Mouse (Mus musculus) stomach, postnatal 0 days (tissue): ENCODE results near the gene 1700037H04Rik. TPM values are rescaled to one million over a fixed set of nuclear protein-coding genes. Genes with fewer than 3 reads are reported as not detected.

ENCODE experiments used
- ATAC-seq: fragments of 200-750 bp; cut with Nextera tagmentation; 2 replicates; pipeline ENCODE4 v1.8.0; 2017; ENCODE audit not compliant: low FRiP score, low TSS enrichment
- DNase-seq: peaks from one replicate; pipeline ENCODE4 v3.0.0-alpha.2; 2016; ENCODE audit warnings: low spot score
- H3K27ac ChIP-seq: fragments of 300-500 bp; sonication (generic); replicated peaks from 2 replicates; pipeline ENCODE4 v1.5.1; 2014; ENCODE audit warnings: mild to moderate bottlenecking, control low read depth
- H3K27me3 ChIP-seq: fragments of 300-500 bp; sonication (generic); 2 replicates; pipeline ENCODE4 v1.6.1; 2014; ENCODE audit warnings: low read length; ENCODE audit not compliant: control insufficient read depth, insufficient read depth
- H3K36me3 ChIP-seq: fragments of 300-500 bp; sonication (generic); 2 replicates; pipeline ENCODE4 v1.6.1; 2014; ENCODE audit warnings: low read length, mixed read lengths; ENCODE audit not compliant: control insufficient read depth, insufficient read depth
- H3K4me1 ChIP-seq: fragments of 300-500 bp; sonication (generic); replicated peaks from 2 replicates; pipeline ENCODE4 v1.6.1; 2014; ENCODE audit warnings: antibody characterized with exemption; ENCODE audit not compliant: control insufficient read depth, insufficient read depth
- H3K4me2 ChIP-seq: fragments of 300-500 bp; sonication (generic); replicated peaks from 2 replicates; pipeline ENCODE4 v1.6.1; 2014; ENCODE audit warnings: low read depth, mild to moderate bottlenecking, control low read depth, moderate library complexity
- H3K4me3 ChIP-seq: fragments of 300-500 bp; sonication (generic); 2 replicates; pipeline ENCODE4 v1.5.1; 2014; ENCODE audit warnings: low read depth, low read length, control low read depth
- H3K9ac ChIP-seq: fragments of 300-500 bp; sonication (generic); 2 replicates; pipeline ENCODE4 v1.6.1; 2014; ENCODE audit warnings: mild to moderate bottlenecking, low read length, control low read depth, mixed read lengths
- H3K9me3 ChIP-seq: fragments of 300-500 bp; sonication (generic); 2 replicates; pipeline ENCODE4 v1.6.1; 2016; ENCODE audit warnings: low read length; ENCODE audit not compliant: control insufficient read depth
- CTCF ChIP-seq: IDR thresholded peaks from 2 replicates; pipeline ENCODE4 v1.5.1; 2016; ENCODE audit warnings: antibody characterized with exemption, low read depth, mild to moderate bottlenecking, moderate library complexity
- EP300 ChIP-seq: optimal IDR thresholded peaks from 2 replicates; pipeline ENCODE3; 2016; ENCODE audit warnings: antibody characterized with exemption
- WGBS: fragments of 180-500 bp; shearing (Covaris S2); extraction: QIAGEN DNeasy Blood & Tissue Kit; methylation state at CpG from one replicate; pipeline ENCODE4 v1.1.7; 2014; 5-methylcytosine and 5-hydroxymethylcytosine counted together
- polyA plus RNA-seq: library from polyadenylated mRNA; unstranded; fragments of >200 nt; fragmentation: Nextera tagmentation; extraction: Ambion mirVana; gene quantifications from 2 replicates; pipeline ENCODE4 v1.2.1, GENCODE M21; 2015

Gene 1700037H04Rik
- polyA plus RNA-seq, 1 experiment from 2014 or later = 42.6 TPM

GRCm38 (mm10) chr2:131177932-131178331 lies 18.1 kb upstream of the 1700037H04Rik start:
- Histone ChIP-seq H3K27ac (peak overlapping the region; percentile 73), H3K9me3 (no peaks in the 10 kb centered on the region), H3K36me3 (no peaks in the 10 kb centered on the region), H3K4me3 (peak overlapping the region; percentile 79), H3K27me3 (no peaks in the 10 kb centered on the region), H3K4me1 (peaks cover 23% of the 10 kb centered on the region), H3K4me2 (peak overlapping the region; percentile 90), H3K9ac (peak overlapping the region; percentile 95)
- 50% methylated on average over 9 of the region's 9 CpGs for WGBS
- DNase-seq (no peak), ATAC-seq (no peak)
- no peak for TF ChIP-seq CTCF
- TF ChIP-seq EP300 = no peak

GRCm38 (mm10) chr2:131176491-131176890 lies 16.6 kb upstream of the 1700037H04Rik start:
- Histone ChIP-seq H3K9ac (peak overlapping the region; percentile 27; the same call in 1 of the 2 replicates), H3K4me3 (peak overlapping the region; percentile 79; the same call in 1 of the 2 replicates)

GRCm38 (mm10) chr2:131175945-131176309 lies 16.0 kb upstream of the 1700037H04Rik start:
- H3K4me3 ChIP-seq = no peak overlapping the region

More at GRCm38 (mm10) chr2:131176491-131176890, 16.6 kb upstream of the 1700037H04Rik start:
- TF ChIP-seq EP300 (no peak), CTCF (no peak)
- 43% methylated on average over 5 of the region's 5 CpGs for WGBS
- 0 out of 2 replicates have a peak, but pooled peaks cover 2% of the 10 kb centered on the region for H3K36me3 ChIP-seq
- H3K27ac ChIP-seq = peak overlapping the region; percentile 73
- DNase-seq (peak; percentile 87), ATAC-seq (peak; percentile 71)
- no peaks in the 10 kb centered on the region for H3K9me3 ChIP-seq
- H3K27me3 ChIP-seq = no peaks in the 10 kb centered on the region
- H3K4me1 ChIP-seq = peaks cover 23% of the 10 kb centered on the region
- peak overlapping the region; percentile 90 for H3K4me2 ChIP-seq

GRCm38 (mm10) chr2:131175286-131175944 lies 15.5 kb upstream of the 1700037H04Rik start:
- H3K4me2 ChIP-seq = no peak overlapping the region
- no peaks in the 10 kb centered on the region for H3K27me3 ChIP-seq
- 46% methylated on average over 3 of the region's 3 CpGs for WGBS
- peaks cover 23% of the 10 kb centered on the region for H3K4me1 ChIP-seq
- DNase-seq (no peak), ATAC-seq (no peak)
- H3K27ac ChIP-seq = peak overlapping the region; percentile 73; the same call in 1 of the 2 replicates
- 0 out of 2 replicates have a peak, but pooled peaks cover 2% of the 10 kb centered on the region for H3K36me3 ChIP-seq
- H3K9ac ChIP-seq = no peak overlapping the region
- H3K9me3 ChIP-seq = no peaks in the 10 kb centered on the region
- H3K4me3 ChIP-seq = no peak overlapping the region
- TF ChIP-seq EP300 = no peak

More at GRCm38 (mm10) chr2:131175945-131176309, 16.0 kb upstream of the 1700037H04Rik start:
- H3K36me3 ChIP-seq = 0 out of 2 replicates have a peak, but pooled peaks cover 2% of the 10 kb centered on the region
- ATAC-seq (no peak), DNase-seq (no peak)
- H3K4me1 ChIP-seq = peaks cover 23% of the 10 kb centered on the region
- H3K4me2 ChIP-seq = peak overlapping the region; percentile 90; the same call in 1 of the 2 replicates
- H3K27ac ChIP-seq = peak overlapping the region; percentile 73
- H3K9me3 ChIP-seq = no peaks in the 10 kb centered on the region
- no peak for TF ChIP-seq EP300
- no peak for TF ChIP-seq CTCF
- no peaks in the 10 kb centered on the region for H3K27me3 ChIP-seq
- no peak overlapping the region for H3K9ac ChIP-seq
- WGBS = 66% methylated on average over 1 of the region's 1 CpGs

- ATAC-seq = no peak; the same call in 1 of the 2 replicates
Observed at GRCm38 (mm10) chr2:131174700-131175099, 14.8 kb upstream of the 1700037H04Rik start.

GRCm38 (mm10) chr2:131172322-131172721 lies 12.4 kb upstream of the 1700037H04Rik start:
- no peak overlapping the region for H3K4me3 ChIP-seq
- no peaks in the 10 kb centered on the region for H3K27me3 ChIP-seq
- WGBS = 69% methylated on average over 9 of the region's 9 CpGs
- no peak for DNase-seq
- no peak overlapping the region for H3K4me2 ChIP-seq
- no peak for ATAC-seq
- no peak overlapping the region for H3K27ac ChIP-seq
- TF ChIP-seq EP300 (no peak), CTCF (no peak)
- H3K36me3 ChIP-seq = 0 out of 2 replicates have a peak, but pooled peaks cover 2% of the 10 kb centered on the region
- H3K9ac ChIP-seq = no peak overlapping the region
- peaks cover 10% of the 10 kb centered on the region for H3K4me1 ChIP-seq
- H3K9me3 ChIP-seq = no peaks in the 10 kb centered on the region

More at GRCm38 (mm10) chr2:131174700-131175099, 14.8 kb upstream of the 1700037H04Rik start:
- TF ChIP-seq EP300 (no peak), CTCF (no peak)
- Histone ChIP-seq H3K4me3 (peak overlapping the region; percentile 36), H3K4me1 (peaks cover 23% of the 10 kb centered on the region), H3K36me3 (0 out of 2 replicates have a peak, but pooled peaks cover 2% of the 10 kb centered on the region), H3K4me2 (peak overlapping the region; percentile 77), H3K9ac (0 out of 2 replicates have a peak overlapping the region, but pooled peaks have one; percentile 38), H3K27ac (no peak overlapping the region), H3K27me3 (no peaks in the 10 kb centered on the region), H3K9me3 (no peaks in the 10 kb centered on the region)
- 4% methylated on average over 11 of the region's 11 CpGs for WGBS
- DNase-seq = peak; percentile 66
